In the genomic region with DNA sequence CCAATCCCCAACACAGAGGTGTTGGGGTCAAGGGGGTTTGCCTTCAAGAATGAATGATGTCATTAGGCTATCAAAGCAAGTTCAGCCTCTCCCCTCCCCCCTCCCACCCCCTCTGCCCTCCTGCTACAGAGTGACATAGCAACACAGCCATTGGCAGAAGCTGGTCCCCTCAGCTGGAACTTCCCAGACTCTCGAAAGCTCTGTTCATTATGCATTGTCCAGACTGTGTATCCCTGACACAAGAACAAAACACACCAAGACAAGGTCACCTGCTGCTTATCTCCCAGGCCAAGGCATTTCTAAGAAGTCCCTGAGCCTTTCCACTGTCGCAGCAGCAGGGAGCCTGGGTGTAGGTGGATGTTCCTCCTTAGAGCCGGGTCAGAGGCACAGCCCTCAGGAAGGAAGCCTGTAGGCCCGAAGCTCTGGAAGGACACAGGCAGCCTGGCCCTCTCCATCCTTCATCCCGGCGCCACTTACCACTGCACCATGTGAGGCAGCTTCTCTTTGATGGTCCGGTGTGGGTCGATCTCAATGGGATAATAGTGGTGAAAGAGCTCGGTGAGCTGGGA, we compare ENCODE assay signal across 19 mouse cellular contexts. TPM values are rescaled to one million over a fixed set of nuclear protein-coding genes. Genes with fewer than 3 reads are reported as not detected.
DNase-seq lines count a peak whose midpoint lies in the region; ATAC-seq and TF ChIP-seq lines count a peak whose summit lies in the region.
"Had no signal": no experiment of that assay in that cellular context is flagged by ENCODE, and none has a peak within 500 bp of the region (broad histone marks: within the 10 kb centered on the region; RNA-seq: fewer than 3 reads in every experiment).

No protein-coding gene starts in this region.

- no peak for TF ChIP-seq CTCF in gastrocnemius, adult 2 months (IDR thresholded peaks at IDR 0.05)

- WGBS in midbrain, embryonic 10.5 days = 43% methylated on average over 9 of the region's 9 CpGs
- WGBS in midbrain, embryonic 15.5 days = 36% methylated on average over 9 of the region's 9 CpGs
- WGBS in limb, embryonic 10.5 days = 84% methylated on average over 9 of the region's 9 CpGs

- peaks cover 41% of the 10 kb centered on the region for H3K4me1 ChIP-seq in midbrain, embryonic 10.5 days
- H3K4me1 ChIP-seq in midbrain, embryonic 15.5 days = peaks cover 17% of the 10 kb centered on the region
- H3K4me1 ChIP-seq in limb, embryonic 10.5 days = peaks cover 12% of the 10 kb centered on the region

- no peak overlapping the region for H3K4me2 ChIP-seq in midbrain, embryonic 15.5 days
- H3K4me2 ChIP-seq: hindbrain, embryonic 15.5 days had no signal

- no peak overlapping the region for H3K4me3 ChIP-seq in midbrain, embryonic 10.5 days
- H3K4me3 ChIP-seq in midbrain, embryonic 15.5 days = no peak overlapping the region
- no peak overlapping the region for H3K4me3 ChIP-seq in gastrocnemius, adult 2 months
- no peak overlapping the region for H3K4me3 ChIP-seq in limb, embryonic 10.5 days
- H3K4me3 ChIP-seq: embryonic facial prominence, embryonic 10.5 days; heart, embryonic 10.5 days; hindbrain, embryonic 15.5 days had no signal

- DNase-seq in embryo, embryonic 10 days (ENCODE audit: low spot score) = peak; percentile 51
- no peak for DNase-seq in embryo, embryonic 10.5 days (ENCODE audit: low spot score)
- peak; percentile 39 for DNase-seq in midbrain, embryonic 10.5 days (ENCODE audit: low spot score)
- DNase-seq in ZHBTc4 (ENCODE audit: low read depth, low spot score) = peak; percentile 65
- DNase-seq in gastrocnemius, adult 2 months = no peak
- no peak for DNase-seq in limb, embryonic 10.5 days (ENCODE audit: low spot score)
- DNase-seq: adrenal gland, postnatal 10 days; cerebellum, adult 11-12 months; cerebellum, adult 9-10 months; cerebellum, postnatal 25 days; gastrocnemius, postnatal 10 days; heart, adult 18-20 months; heart, postnatal 10 days had no signal

- H3K27me3 ChIP-seq in midbrain, embryonic 10.5 days (ENCODE audit: low read depth, poor library complexity, severe bottlenecking) = no peaks in the 10 kb centered on the region
- no peaks in the 10 kb centered on the region for H3K27me3 ChIP-seq in midbrain, embryonic 15.5 days (replicated peaks)
- no peaks in the 10 kb centered on the region for H3K27me3 ChIP-seq in limb, embryonic 10.5 days (ENCODE audit: low read depth, poor library complexity, severe bottlenecking)
- H3K27me3 ChIP-seq: hindbrain, embryonic 15.5 days had no signal

- intact Hi-C loops in gastrocnemius, adult 2 months (cut with DNase I) = no loop called here

- H3K9me3 ChIP-seq in midbrain, embryonic 10.5 days (replicated peaks) = no peaks in the 10 kb centered on the region
- H3K9me3 ChIP-seq in midbrain, embryonic 15.5 days = no peaks in the 10 kb centered on the region
- no peaks in the 10 kb centered on the region for H3K9me3 ChIP-seq in limb, embryonic 10.5 days (replicated peaks)
- H3K9me3 ChIP-seq: embryonic facial prominence, embryonic 10.5 days; heart, embryonic 10.5 days; hindbrain, embryonic 15.5 days had no signal

- no peak for ATAC-seq in midbrain, embryonic 15.5 days (replicated peaks)
- ATAC-seq: forebrain, embryonic 14.5 days had no signal

- peaks cover 82% of the 10 kb centered on the region for H3K36me3 ChIP-seq in midbrain, embryonic 10.5 days
- H3K36me3 ChIP-seq in midbrain, embryonic 15.5 days (replicated peaks) = peaks cover 9% of the 10 kb centered on the region; the same call in 1 of the 2 replicates
- H3K36me3 ChIP-seq in limb, embryonic 10.5 days = peaks cover 86% of the 10 kb centered on the region

- no peak overlapping the region for H3K27ac ChIP-seq in midbrain, embryonic 10.5 days (replicated peaks)
- no peak overlapping the region for H3K27ac ChIP-seq in midbrain, embryonic 15.5 days
- no peak overlapping the region for H3K27ac ChIP-seq in gastrocnemius, adult 2 months
- H3K27ac ChIP-seq in limb, embryonic 10.5 days = no peak overlapping the region
- H3K27ac ChIP-seq: embryonic facial prominence, embryonic 10.5 days; heart, embryonic 10.5 days; hindbrain, embryonic 15.5 days had no signal

- no peak overlapping the region for H3K9ac ChIP-seq in midbrain, embryonic 15.5 days
- H3K9ac ChIP-seq: hindbrain, embryonic 15.5 days had no signal

RNA-seq across cellular contexts. Expression of a gene that starts 5.8 kb away (rescaled TPM):
- polyA plus RNA-seq in midbrain, embryonic 10.5 days (2016; fragmentation: Nextera tagmentation; extraction: Ambion mirVana) = 115 and 120 TPM in 2 replicates
- polyA plus RNA-seq in midbrain, embryonic 15.5 days (2015; fragmentation: Nextera tagmentation; extraction: Ambion mirVana) = 115 and 116 TPM in 2 replicates
- total RNA-seq in gastrocnemius, adult 2 months (2021) = 1 to 10 TPM; 6.6 to 8.8 TPM
- polyA plus RNA-seq in limb, embryonic 10.5 days (2016; fragmentation: Nextera tagmentation; extraction: Ambion mirVana) = 149 and 173 TPM in 2 replicates

RNA-seq across cellular contexts. Expression of a gene that starts 6.0 kb away (rescaled TPM):
- 0.62 and 0.73 TPM in 2 replicates for polyA plus RNA-seq in midbrain, embryonic 10.5 days (2016; fragmentation: Nextera tagmentation; extraction: Ambion mirVana)
- polyA plus RNA-seq in midbrain, embryonic 15.5 days (2015; fragmentation: Nextera tagmentation; extraction: Ambion mirVana) = 0.89 and 1.1 TPM in 2 replicates
- total RNA-seq in gastrocnemius, adult 2 months (2021) = under 1 TPM; 0.23 to 0.39 TPM
- polyA plus RNA-seq in limb, embryonic 10.5 days (2016; fragmentation: Nextera tagmentation; extraction: Ambion mirVana) = 0.63 and 0.69 TPM in 2 replicates

RNA-seq across cellular contexts. Expression of a gene that starts 20.3 kb away (rescaled TPM):
- 44.6 and 49.7 TPM in 2 replicates for polyA plus RNA-seq in midbrain, embryonic 10.5 days (2016; fragmentation: Nextera tagmentation; extraction: Ambion mirVana)
- 23.3 and 27.5 TPM in 2 replicates for polyA plus RNA-seq in midbrain, embryonic 15.5 days (2015; fragmentation: Nextera tagmentation; extraction: Ambion mirVana)
- 1 to 10 TPM; 1.9 to 4.5 TPM for total RNA-seq in gastrocnemius, adult 2 months (2021)
- polyA plus RNA-seq in limb, embryonic 10.5 days (2016; fragmentation: Nextera tagmentation; extraction: Ambion mirVana) = 67.6 and 89.5 TPM in 2 replicates

RNA-seq across cellular contexts. Expression of a gene that starts 21.1 kb away (rescaled TPM):
- polyA plus RNA-seq in midbrain, embryonic 10.5 days (2016; fragmentation: Nextera tagmentation; extraction: Ambion mirVana) = 23.4 and 26.8 TPM in 2 replicates
- 20.3 and 21.2 TPM in 2 replicates for polyA plus RNA-seq in midbrain, embryonic 15.5 days (2015; fragmentation: Nextera tagmentation; extraction: Ambion mirVana)
- 1 to 10 TPM; 2.0 to 4.6 TPM for total RNA-seq in gastrocnemius, adult 2 months (2021)
- polyA plus RNA-seq in limb, embryonic 10.5 days (2016; fragmentation: Nextera tagmentation; extraction: Ambion mirVana) = 33.9 and 45.3 TPM in 2 replicates
- total RNA-seq: MEL had no signal

RNA-seq across cellular contexts. Expression of a gene that starts 36.8 kb away (rescaled TPM):
- 6.9 and 8.2 TPM in 2 replicates for polyA plus RNA-seq in midbrain, embryonic 10.5 days (2016; fragmentation: Nextera tagmentation; extraction: Ambion mirVana)
- polyA plus RNA-seq in midbrain, embryonic 15.5 days (2015; fragmentation: Nextera tagmentation; extraction: Ambion mirVana) = 12.4 and 12.8 TPM in 2 replicates
- total RNA-seq in gastrocnemius, adult 2 months (2021) = 1 to 10 TPM; 4.7 to 4.9 TPM
- 7.9 and 10.4 TPM in 2 replicates for polyA plus RNA-seq in limb, embryonic 10.5 days (2016; fragmentation: Nextera tagmentation; extraction: Ambion mirVana)

Comparison
In these comparisons a context has a peak if more than half of its experiments do, and no peak if none do; other contexts are left out.
1. DNase-seq: peak in embryo, embryonic 10 days (single experiment), midbrain, embryonic 10.5 days (single experiment) and ZHBTc4 (single experiment); none in embryo, embryonic 10.5 days (single experiment), gastrocnemius, adult 2 months (single experiment) and limb, embryonic 10.5 days (single experiment).